Mouse (Mus musculus) stomach, embryonic 16.5 days (tissue): ENCODE results near the gene Mlst8. TPM values are rescaled to one million over a fixed set of nuclear protein-coding genes. Genes with fewer than 3 reads are reported as not detected.

Source experiments
- ATAC-seq: fragments of 200-750 bp; cut with Nextera tagmentation; 2 replicates; pipeline ENCODE4 v1.8.0; 2017; ENCODE audit warnings: moderate number of reproducible peaks, moderate TSS enrichment; ENCODE audit not compliant: insufficient read depth, low FRiP score
- H3K27ac ChIP-seq: fragments of 300-500 bp; sonication (generic); 2 replicates; pipeline ENCODE4 v1.5.1; 2014; ENCODE audit warnings: low read length
- H3K27me3 ChIP-seq: fragments of 300-500 bp; sonication (generic); 2 replicates; pipeline ENCODE4 v1.6.1; 2014; ENCODE audit warnings: low read length, control low read depth, mixed read lengths; ENCODE audit not compliant: control insufficient read depth, insufficient read depth
- H3K36me3 ChIP-seq: fragments of 300-500 bp; sonication (generic); 2 replicates; pipeline ENCODE4 v1.6.1; 2014; ENCODE audit warnings: low read length; ENCODE audit not compliant: control insufficient read depth, insufficient read depth
- H3K4me1 ChIP-seq: fragments of 300-500 bp; sonication (generic); 2 replicates; pipeline ENCODE4 v1.6.1; 2014; ENCODE audit warnings: low read length, control low read depth, mixed read lengths; ENCODE audit not compliant: control insufficient read depth, insufficient read depth
- H3K4me2 ChIP-seq: fragments of 300-500 bp; sonication (generic); 2 replicates; pipeline ENCODE4 v1.6.1; 2014; ENCODE audit warnings: low read depth, low read length, mixed read lengths
- H3K4me3 ChIP-seq: fragments of 300-500 bp; sonication (generic); replicated peaks from 2 replicates; pipeline ENCODE4 v1.5.1; 2014; ENCODE audit warnings: mild to moderate bottlenecking, low read length
- H3K9ac ChIP-seq: fragments of 300-500 bp; sonication (generic); 2 replicates; pipeline ENCODE4 v1.6.1; 2014; ENCODE audit warnings: low read length
- H3K9me3 ChIP-seq: fragments of 300-500 bp; sonication (generic); replicated peaks from 2 replicates; pipeline ENCODE4 v1.6.1; 2016; ENCODE audit warnings: low read length, control low read depth; ENCODE audit not compliant: control insufficient read depth
- WGBS: fragments of 180-500 bp; shearing (Covaris S2); extraction: QIAGEN DNeasy Blood & Tissue Kit; methylation state at CpG from one replicate; pipeline ENCODE4 v1.1.7; 2014; 5-methylcytosine and 5-hydroxymethylcytosine counted together
- polyA plus RNA-seq: library from polyadenylated mRNA; unstranded; fragments of >200 nt; fragmentation: Nextera tagmentation; extraction: Ambion mirVana; gene quantifications from 2 replicates; pipeline ENCODE4 v1.2.1, GENCODE M21; 2015

Mlst8 gene
- polyA plus RNA-seq, 1 experiment from 2014 or later = 29.0 TPM

GRCm38 (mm10) chr17:24472512-24472911 is 6.4 kb downstream of the Mlst8 start:
- peak overlapping the region; percentile 27; the same call in 1 of the 2 replicates for H3K9ac ChIP-seq
- H3K4me1 ChIP-seq = peaks cover 27% of the 10 kb centered on the region
- H3K4me2 ChIP-seq = peak overlapping the region; percentile 99
- H3K27me3 ChIP-seq = no peaks in the 10 kb centered on the region
- peak overlapping the region; percentile 72; the same call in 1 of the 2 replicates for H3K4me3 ChIP-seq
- ATAC-seq = no peak
- H3K36me3 ChIP-seq = peaks cover 15% of the 10 kb centered on the region; the same call in 1 of the 2 replicates
- peak overlapping the region; percentile 83 for H3K27ac ChIP-seq
- no peaks in the 10 kb centered on the region for H3K9me3 ChIP-seq
- WGBS = 74% methylated on average over 4 of the region's 4 CpGs

GRCm38 (mm10) chr17:24470701-24471527 is 8.0 kb downstream of the Mlst8 start:
- H3K9ac ChIP-seq = peak overlapping the region; percentile 91
- H3K4me2 ChIP-seq = peak overlapping the region; percentile 99
- H3K36me3 ChIP-seq = peaks cover 11% of the 10 kb centered on the region; the same call in 1 of the 2 replicates
- no peaks in the 10 kb centered on the region for H3K9me3 ChIP-seq
- under 1% methylated on average over 68 of the region's 68 CpGs for WGBS
- peak; percentile 14; the same call in 1 of the 2 replicates for ATAC-seq
- peaks cover 27% of the 10 kb centered on the region for H3K4me1 ChIP-seq
- peak overlapping the region; percentile 72 for H3K4me3 ChIP-seq
- no peaks in the 10 kb centered on the region for H3K27me3 ChIP-seq
- peak overlapping the region; percentile 77 for H3K27ac ChIP-seq

- WGBS = under 1% methylated on average over 75 of the region's 75 CpGs
- Histone ChIP-seq H3K9ac (peak within 1 kb of the TSS; percentile 91), H3K27ac (peak within 1 kb of the TSS; percentile 88), H3K9me3 (no peaks in the 10 kb centered on the region), H3K4me3 (peak within 1 kb of the TSS; percentile 72), H3K4me1 (peaks cover 27% of the 10 kb centered on the region), H3K27me3 (no peaks in the 10 kb centered on the region), H3K4me2 (peak within 1 kb of the TSS; percentile 99), H3K36me3 (peaks cover 2% of the 10 kb centered on the region; the same call in 1 of the 2 replicates)
- ATAC-seq = peak; percentile 96
Observed at GRCm38 (mm10) chr17:24469910-24470602, 8.8 kb downstream of the Mlst8 start, which contains the start of the genes E4f1 and Pgp. TSS of gene E4f1 (minus strand) at chr17:24470313. TSS of gene Pgp (plus strand) at chr17:24470392.

- Histone ChIP-seq H3K4me3 (peak overlapping the region; percentile 72), H3K27ac (peak overlapping the region; percentile 88), H3K9me3 (no peaks in the 10 kb centered on the region), H3K36me3 (no peaks in the 10 kb centered on the region), H3K4me2 (peak overlapping the region; percentile 99), H3K4me1 (peaks cover 27% of the 10 kb centered on the region), H3K27me3 (no peaks in the 10 kb centered on the region), H3K9ac (peak overlapping the region; percentile 91)
- no peak for ATAC-seq
- WGBS = 16% methylated on average over 7 of the region's 7 CpGs
Observed at GRCm38 (mm10) chr17:24469336-24469909, 9.5 kb downstream of the Mlst8 start.

GRCm38 (mm10) chr17:24468636-24469246 is 10.1 kb downstream of the Mlst8 start:
- ATAC-seq = no peak
- H3K4me1 ChIP-seq = peaks cover 23% of the 10 kb centered on the region
- no peaks in the 10 kb centered on the region for H3K9me3 ChIP-seq
- no peak overlapping the region for H3K27ac ChIP-seq
- H3K9ac ChIP-seq = no peak overlapping the region
- H3K4me3 ChIP-seq = no peak overlapping the region
- H3K27me3 ChIP-seq = no peaks in the 10 kb centered on the region
- 92% methylated on average over 5 of the region's 5 CpGs for WGBS
- no peak overlapping the region for H3K4me2 ChIP-seq
- no peaks in the 10 kb centered on the region for H3K36me3 ChIP-seq

DNA sequence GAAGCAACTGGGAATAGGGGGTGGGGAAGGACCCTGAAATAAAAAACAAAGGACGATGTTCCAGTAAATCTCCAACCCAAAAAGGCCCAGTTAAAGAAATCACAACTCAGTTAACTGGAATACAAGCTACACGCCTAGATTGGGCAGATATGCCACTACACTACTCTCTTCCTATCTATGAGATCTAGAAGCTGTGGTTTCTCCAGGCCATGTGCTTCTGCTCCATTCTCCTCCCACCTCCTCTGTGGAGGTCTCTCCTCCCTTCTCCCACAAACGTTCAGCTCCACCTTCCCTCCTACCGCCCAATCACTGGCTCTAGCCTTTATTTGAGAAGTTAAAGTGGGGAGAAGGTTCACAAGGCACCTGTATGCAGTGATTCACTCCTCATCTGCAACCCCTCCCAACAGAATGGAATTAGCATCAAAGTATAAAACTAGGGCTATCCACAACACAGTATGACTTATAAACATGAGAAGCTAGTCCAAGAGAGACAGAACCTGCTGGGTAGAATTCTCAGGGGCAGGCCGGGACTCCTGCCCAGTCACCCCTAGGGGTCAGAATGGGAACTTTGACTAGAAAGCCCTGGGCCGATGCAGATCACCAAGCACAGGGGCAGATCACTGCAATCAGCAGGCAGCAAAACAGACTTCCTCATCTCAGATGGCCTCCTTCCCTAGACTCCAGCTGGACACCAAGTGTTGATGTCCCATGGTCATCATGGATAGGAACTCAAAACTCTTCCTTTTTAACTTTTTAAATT is 15.3 kb downstream of the Mlst8 start:
- Histone ChIP-seq H3K9me3 (no peaks in the 10 kb centered on the region), H3K4me2 (no peak overlapping the region), H3K27me3 (no peaks in the 10 kb centered on the region), H3K4me3 (no peak overlapping the region), H3K9ac (no peak overlapping the region), H3K36me3 (no peaks in the 10 kb centered on the region), H3K4me1 (no peaks in the 10 kb centered on the region), H3K27ac (no peak overlapping the region)
- ATAC-seq = no peak
- WGBS = 49% methylated on average over 6 of the region's 6 CpGs

DNA sequence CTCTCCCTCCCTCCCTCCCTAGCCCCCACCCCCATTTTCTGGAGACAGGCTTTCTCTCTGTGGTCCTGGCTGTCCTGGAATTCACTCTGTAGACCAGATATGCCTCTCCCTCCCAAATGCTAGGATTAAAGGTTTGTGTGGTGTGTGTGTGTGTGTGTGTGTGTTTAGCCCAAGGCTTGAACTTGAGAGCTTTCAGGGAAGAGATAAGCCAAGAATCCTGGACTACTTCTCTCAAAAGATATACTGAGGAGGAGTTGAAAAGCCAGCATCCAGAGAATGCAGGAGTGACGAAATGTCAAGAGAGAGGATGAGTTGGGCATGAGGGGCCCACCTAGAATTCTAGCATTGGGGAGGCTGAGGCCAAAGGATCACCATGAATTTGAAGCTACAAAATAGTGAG is 15.9 kb downstream of the Mlst8 start:
- Histone ChIP-seq H3K4me2 (no peak overlapping the region), H3K27me3 (no peaks in the 10 kb centered on the region), H3K27ac (no peak overlapping the region), H3K9me3 (no peaks in the 10 kb centered on the region), H3K4me1 (no peaks in the 10 kb centered on the region), H3K36me3 (no peaks in the 10 kb centered on the region), H3K4me3 (no peak overlapping the region), H3K9ac (no peak overlapping the region)
- WGBS = 73% methylated on average over 1 of the region's 1 CpGs
- ATAC-seq = no peak

DNA sequence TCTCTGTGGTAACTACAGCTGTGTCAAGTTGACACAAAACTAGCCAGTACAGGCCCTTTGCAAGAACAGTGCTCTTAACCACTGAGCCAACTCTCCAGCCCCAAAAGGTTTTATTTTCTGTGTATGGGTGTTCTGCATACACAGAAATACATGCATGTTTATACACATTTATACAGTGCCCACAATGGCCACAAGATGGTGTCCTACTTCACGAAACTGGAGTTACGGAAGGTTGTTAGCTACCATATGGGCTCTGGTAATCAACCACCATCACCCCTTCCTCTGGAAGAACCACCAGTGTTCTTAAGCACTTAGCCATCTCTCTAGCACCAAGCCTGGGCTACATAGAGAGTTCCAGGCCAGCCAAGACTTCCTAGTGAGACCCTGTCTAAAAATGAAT is 17.3 kb downstream of the Mlst8 start:
- H3K4me1 ChIP-seq = no peaks in the 10 kb centered on the region
- 68% methylated on average over 2 of the region's 2 CpGs for WGBS
- H3K27ac ChIP-seq = no peak overlapping the region
- ATAC-seq = no peak
- no peak overlapping the region for H3K4me3 ChIP-seq
- no peaks in the 10 kb centered on the region for H3K27me3 ChIP-seq
- no peaks in the 10 kb centered on the region for H3K36me3 ChIP-seq
- no peak overlapping the region for H3K9ac ChIP-seq
- no peaks in the 10 kb centered on the region for H3K9me3 ChIP-seq
- no peak overlapping the region for H3K4me2 ChIP-seq
